Mouse (Mus musculus): Measurements from ENCODE around the gene Orc3.

GRCm38 (mm10) chr4:34636036-34636435, 21.3 kb upstream of the Orc3 start:
- TF ChIP-seq CTCF (IDR thresholded peaks at IDR 0.05; ENCODE audit: borderline replicate concordance, insufficient read depth, low read length) = no peak
- no peak for TF ChIP-seq POLR2A (IDR thresholded peaks at IDR 0.05; ENCODE audit: low read depth, low read length)

All from embryonic fibroblast, embryonic 13.5 days (primary cell).